Mouse (Mus musculus): Measurements from ENCODE around the gene Gm45783. TPM values are rescaled to one million over a fixed set of nuclear protein-coding genes. Genes with fewer than 3 reads are reported as not detected.

Gene Gm45783
- polyA plus RNA-seq (2012; ENCODE audit: low replicate concordance) = not detected in 2 replicates

DNA sequence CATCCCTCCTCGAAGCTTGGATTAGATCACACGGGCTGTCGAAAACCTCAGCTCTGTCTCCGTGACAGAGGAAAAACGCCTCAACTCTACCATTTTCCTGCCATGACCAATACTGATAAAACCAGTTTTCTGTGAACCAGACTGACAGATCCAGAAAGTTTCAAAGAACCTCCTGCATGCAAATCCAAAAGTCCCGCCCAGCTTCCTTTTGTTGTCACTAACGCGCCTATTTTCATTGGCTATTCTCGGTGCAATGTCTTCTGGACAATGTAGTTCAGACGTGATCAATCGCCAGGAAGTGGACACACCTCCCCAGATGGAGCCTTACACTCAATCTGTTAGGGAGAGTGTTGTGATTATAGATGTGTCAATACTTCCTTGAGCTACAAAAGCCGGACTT, at the start of gene Gm45783:
Gene Gm45783, minus strand, starts transcription at position 143 of the 400 bp plus-strand sequence.

DNA sequence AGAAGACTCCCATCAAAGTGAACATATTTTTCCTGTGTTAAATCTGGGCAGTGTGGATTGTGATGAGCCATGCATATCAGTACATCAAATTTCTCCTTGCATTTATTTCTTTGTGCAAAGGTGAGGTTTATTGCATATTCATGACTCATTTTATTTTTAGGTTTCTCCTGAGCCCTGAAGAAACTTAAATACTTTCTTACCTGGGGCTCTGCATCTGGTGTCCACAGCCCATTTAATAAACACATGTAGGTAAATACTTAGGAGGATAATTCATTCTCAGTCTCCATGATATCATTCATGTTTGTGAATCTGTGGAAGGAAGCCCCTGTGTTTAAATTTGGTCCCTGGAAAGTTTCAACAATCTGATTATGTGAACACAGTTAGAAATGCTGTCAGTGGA, 25.2 kb upstream of the Gm45783 start, which contains the start of gene Vmn2r31:
Gene Vmn2r31, minus strand, starts transcription at position 101 of the 400 bp plus-strand sequence.

DNA sequence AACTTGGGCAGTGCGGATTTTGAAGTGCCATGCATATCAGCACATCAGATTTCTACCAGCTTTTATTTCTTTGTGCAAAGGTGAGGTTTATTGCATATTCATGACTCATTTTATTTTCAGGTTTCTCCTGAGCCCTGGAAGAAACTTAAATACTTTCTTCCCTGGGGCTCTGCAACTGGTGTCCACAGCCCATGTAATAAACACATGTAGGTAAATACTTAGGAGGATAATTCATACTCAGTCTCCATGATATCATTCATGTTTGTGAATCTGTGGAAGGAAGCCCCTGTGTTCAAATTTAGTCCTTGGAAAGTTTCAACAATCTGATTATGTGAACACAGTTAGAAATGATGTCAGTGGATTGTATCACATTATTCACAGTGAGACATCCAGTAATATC, 36.9 kb downstream of the Gm45783 start, which contains the start of gene Vmn2r30:
Gene Vmn2r30, minus strand, starts transcription at position 101 of the 400 bp plus-strand sequence.

Other genes starting within 250 kb of the Gm45783 start
- 0.16 and 0.22 TPM in 2 replicates for gene Zfp773, start 237.8 kb downstream of the Gm45783 start, polyA plus RNA-seq (2012; ENCODE audit: low replicate concordance)
- 0.66 and 0.74 TPM in 2 replicates for gene Zfp418, start 203.2 kb downstream of the Gm45783 start, polyA plus RNA-seq (2012; ENCODE audit: low replicate concordance)
- 0.11 and 0.31 TPM in 2 replicates for gene Zfp772, start 164.6 kb downstream of the Gm45783 start, polyA plus RNA-seq (2012; ENCODE audit: low replicate concordance)
- not detected in 2 replicates for gene Vmn2r29, start 127.2 kb downstream of the Gm45783 start, polyA plus RNA-seq (2012; ENCODE audit: low replicate concordance)
- gene Gm45844, start 96.3 kb downstream of the Gm45783 start, polyA plus RNA-seq (2012; ENCODE audit: low replicate concordance) = not detected in 2 replicates
- gene Clcn4, start 73.7 kb downstream of the Gm45783 start, polyA plus RNA-seq (2012; ENCODE audit: low replicate concordance) = 10.6 and 13.0 TPM in 2 replicates
- gene Vmn2r30, start 37.0 kb downstream of the Gm45783 start, polyA plus RNA-seq (2012; ENCODE audit: low replicate concordance) = 0.03 TPM in 1 of 2 replicates, not detected in the other
- gene Vmn2r31, start 25.1 kb upstream of the Gm45783 start, polyA plus RNA-seq (2012; ENCODE audit: low replicate concordance) = not detected in 2 replicates
- gene Vmn2r32, start 105.4 kb upstream of the Gm45783 start, polyA plus RNA-seq (2012; ENCODE audit: low replicate concordance) = not detected in 2 replicates
- gene Vmn2r33, start 192.2 kb upstream of the Gm45783 start, polyA plus RNA-seq (2012; ENCODE audit: low replicate concordance) = not detected in 2 replicates